Mouse (Mus musculus) midbrain, embryonic 16.5 days (tissue): ENCODE data around the gene Tmtc1. TPM values are rescaled to one million over a fixed set of nuclear protein-coding genes. Genes with fewer than 3 reads are reported as not detected.

Experiments used
- ATAC-seq: fragments of 200-750 bp; cut with Nextera tagmentation; 2 replicates; pipeline ENCODE4 v1.8.0; 2017; ENCODE audit warnings: moderate TSS enrichment
- H3K27ac ChIP-seq: fragments of 300-500 bp; sonication (generic); 2 replicates; pipeline ENCODE4 v1.5.1; 2014; ENCODE audit warnings: mild to moderate bottlenecking, low read length, mixed read lengths
- H3K27me3 ChIP-seq: fragments of 300-500 bp; sonication (generic); 2 replicates; pipeline ENCODE4 v1.6.1; 2014; ENCODE audit warnings: low read depth, low read length, mixed read lengths; ENCODE audit not compliant: control insufficient read depth, insufficient read depth
- H3K36me3 ChIP-seq: fragments of 300-500 bp; sonication (generic); 2 replicates; pipeline ENCODE4 v1.6.1; 2014; ENCODE audit warnings: mild to moderate bottlenecking, low read length, moderate library complexity, mixed read lengths; ENCODE audit not compliant: control insufficient read depth, insufficient read depth
- H3K4me1 ChIP-seq: fragments of 300-500 bp; sonication (generic); 2 replicates; pipeline ENCODE4 v1.6.1; 2014; ENCODE audit warnings: mild to moderate bottlenecking, low read length, mixed read lengths; ENCODE audit not compliant: control insufficient read depth, insufficient read depth
- H3K4me2 ChIP-seq: fragments of 300-500 bp; sonication (generic); 2 replicates; pipeline ENCODE4 v1.6.1; 2014; ENCODE audit warnings: mild to moderate bottlenecking, low read length, mixed read lengths
- H3K4me3 ChIP-seq: fragments of 300-500 bp; sonication (generic); 2 replicates; pipeline ENCODE4 v1.5.1; 2014; ENCODE audit warnings: low read depth, mild to moderate bottlenecking, low read length, moderate library complexity, mixed read lengths
- H3K9ac ChIP-seq: fragments of 300-500 bp; sonication (generic); 2 replicates; pipeline ENCODE4 v1.6.1; 2014; ENCODE audit warnings: low read depth, low read length, mixed read lengths
- H3K9me3 ChIP-seq: fragments of 300-500 bp; sonication (generic); replicated peaks from 2 replicates; pipeline ENCODE4 v1.6.1; 2014; ENCODE audit warnings: mild to moderate bottlenecking, low read length, mixed read lengths; ENCODE audit not compliant: control insufficient read depth, poor library complexity, severe bottlenecking
- WGBS: fragments of 180-500 bp; shearing (Covaris S2); extraction: QIAGEN DNeasy Blood & Tissue Kit; methylation state at CpG from one replicate; pipeline ENCODE4 v1.1.7; 2014; 5-methylcytosine and 5-hydroxymethylcytosine counted together
- polyA plus RNA-seq: library from polyadenylated mRNA; unstranded; fragments of >200 nt; fragmentation: Nextera tagmentation; extraction: Ambion mirVana; gene quantifications from 2 replicates; pipeline ENCODE4 v1.2.1, GENCODE M21; 2015

The Tmtc1 gene
- polyA plus RNA-seq, 1 experiment from 2014 or later, result 2.9 TPM

DNA sequence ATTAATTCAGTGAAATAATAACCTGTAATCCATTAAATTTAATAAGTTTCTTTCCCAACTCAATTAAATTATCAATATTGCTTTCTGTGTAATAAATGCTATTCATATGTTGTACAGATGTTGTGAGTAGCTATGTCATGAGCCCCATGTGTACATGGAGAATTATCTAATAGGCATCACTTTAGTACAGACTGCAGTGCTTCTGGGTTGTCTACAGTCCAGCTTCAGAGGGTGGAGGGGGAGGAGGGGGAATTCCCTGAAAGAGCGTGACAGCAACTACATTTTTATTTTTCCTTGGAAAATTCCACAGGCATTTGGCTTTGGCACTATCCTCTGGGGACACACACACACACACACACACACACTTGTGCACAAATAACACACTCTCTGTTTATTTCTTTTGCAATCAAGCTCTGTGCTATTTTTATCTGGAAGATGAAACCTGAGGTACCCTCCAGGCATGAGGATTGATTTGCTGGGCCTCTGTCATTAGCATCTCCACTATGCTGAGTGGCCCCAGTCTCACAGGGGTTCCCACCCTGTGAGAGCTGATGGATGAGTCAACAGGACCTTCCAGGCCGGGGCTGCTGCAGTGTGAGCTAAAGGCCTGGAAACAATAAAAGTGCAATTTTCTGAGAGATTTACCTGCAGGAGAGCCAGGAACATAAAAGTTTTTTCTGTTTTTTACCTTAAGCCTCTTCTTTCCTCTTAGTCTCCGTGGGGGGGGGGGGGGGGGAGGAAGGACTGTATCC lies 23.2 kb upstream of the Tmtc1 start:
- Histone ChIP-seq H3K27ac (no peak overlapping the region), H3K4me3 (no peak overlapping the region), H3K36me3 (no peaks in the 10 kb centered on the region), H3K4me1 (no peaks in the 10 kb centered on the region), H3K4me2 (no peak overlapping the region), H3K9ac (no peak overlapping the region), H3K9me3 (no peaks in the 10 kb centered on the region), H3K27me3 (no peaks in the 10 kb centered on the region)
- 38% methylated on average over 2 of the region's 3 CpGs for WGBS
- ATAC-seq, result no peak

DNA sequence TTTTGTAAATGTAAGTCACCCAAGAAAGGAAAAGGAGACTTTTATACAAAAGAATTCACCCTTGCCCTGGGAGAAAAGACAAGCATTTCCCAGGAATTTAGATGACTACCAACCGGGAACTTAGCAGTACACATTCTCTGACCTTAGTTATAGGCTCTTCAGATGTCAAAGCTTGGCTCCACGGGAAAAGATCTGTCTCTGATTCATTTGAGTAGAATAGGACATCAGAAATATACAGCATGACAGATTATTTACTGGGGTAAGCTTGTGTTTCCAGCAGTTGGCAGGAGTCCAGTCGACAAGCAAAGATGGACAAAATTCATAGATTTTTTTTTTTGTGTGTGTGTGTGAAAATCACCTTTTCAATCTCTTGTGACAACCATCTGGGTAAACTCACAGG lies 15.4 kb upstream of the Tmtc1 start:
- WGBS, result 71% methylated on average over 3 of the region's 3 CpGs
- no peak overlapping the region for H3K27ac ChIP-seq

DNA sequence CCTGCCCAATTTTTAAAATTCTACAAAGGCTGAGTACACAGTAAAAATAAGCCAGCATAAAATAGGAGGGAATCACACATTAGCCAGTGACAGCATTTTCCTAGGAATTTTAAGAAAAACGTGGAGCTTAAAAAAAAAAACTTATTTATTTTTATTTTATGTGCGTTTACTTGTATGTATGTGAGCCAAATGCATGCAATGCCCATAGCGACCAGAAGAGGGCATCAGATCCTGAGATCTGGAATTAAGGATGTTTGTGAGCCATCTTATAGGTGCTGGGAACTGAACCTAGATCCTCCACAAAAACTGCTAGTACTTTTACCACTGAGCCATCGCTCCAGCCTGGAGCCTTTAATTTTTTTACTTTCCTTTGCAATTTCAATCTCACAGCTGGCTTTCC lies 11.3 kb upstream of the Tmtc1 start:
- 72% methylated on average over 4 of the region's 4 CpGs for WGBS

More for the DNA sequence above, 15.4 kb upstream of the Tmtc1 start:
- Histone ChIP-seq H3K4me1 (no peaks in the 10 kb centered on the region), H3K9me3 (peaks cover 4% of the 10 kb centered on the region; the same call in 1 of the 2 replicates), H3K4me2 (no peak overlapping the region), H3K4me3 (no peak overlapping the region), H3K9ac (no peak overlapping the region), H3K27me3 (no peaks in the 10 kb centered on the region), H3K36me3 (no peaks in the 10 kb centered on the region)
- no peak for ATAC-seq

DNA sequence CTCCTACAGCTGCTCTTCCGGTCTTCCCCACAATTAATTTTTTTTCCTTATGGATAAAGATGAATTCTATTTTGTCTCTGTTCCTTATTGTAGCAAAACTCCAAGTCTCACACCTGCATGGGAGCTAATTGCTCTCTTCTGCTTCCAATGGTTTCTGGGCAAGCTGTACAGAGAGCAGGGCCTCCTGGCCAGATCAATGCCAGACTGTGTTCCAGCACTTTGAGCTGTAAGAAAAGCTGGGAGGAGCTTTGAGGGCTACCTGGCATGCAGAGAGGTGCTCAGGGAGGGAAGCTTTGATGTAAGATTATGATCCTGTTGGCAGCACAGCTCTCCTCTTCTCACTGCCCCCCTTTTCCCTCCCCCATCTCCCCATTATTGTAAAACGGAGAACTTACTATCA lies 10.6 kb upstream of the Tmtc1 start:
- no peak overlapping the region for H3K9ac ChIP-seq
- ATAC-seq, result 0 out of 2 replicates have a peak, but pooled peaks have one; percentile 48
- no peak overlapping the region for H3K4me2 ChIP-seq
- H3K9me3 ChIP-seq, result peaks cover 4% of the 10 kb centered on the region; the same call in 1 of the 2 replicates
- H3K4me3 ChIP-seq, result no peak overlapping the region
- no peaks in the 10 kb centered on the region for H3K36me3 ChIP-seq
- H3K27ac ChIP-seq, result no peak overlapping the region
- no peaks in the 10 kb centered on the region for H3K27me3 ChIP-seq
- WGBS, result 67% methylated on average over 2 of the region's 2 CpGs
- H3K4me1 ChIP-seq, result no peaks in the 10 kb centered on the region

More for the DNA sequence above, 11.3 kb upstream of the Tmtc1 start:
- Histone ChIP-seq H3K4me2 (no peak overlapping the region), H3K4me1 (no peaks in the 10 kb centered on the region), H3K9me3 (peaks cover 4% of the 10 kb centered on the region; the same call in 1 of the 2 replicates), H3K9ac (no peak overlapping the region), H3K36me3 (no peaks in the 10 kb centered on the region), H3K4me3 (no peak overlapping the region), H3K27ac (no peak overlapping the region), H3K27me3 (no peaks in the 10 kb centered on the region)
- ATAC-seq, result no peak

DNA sequence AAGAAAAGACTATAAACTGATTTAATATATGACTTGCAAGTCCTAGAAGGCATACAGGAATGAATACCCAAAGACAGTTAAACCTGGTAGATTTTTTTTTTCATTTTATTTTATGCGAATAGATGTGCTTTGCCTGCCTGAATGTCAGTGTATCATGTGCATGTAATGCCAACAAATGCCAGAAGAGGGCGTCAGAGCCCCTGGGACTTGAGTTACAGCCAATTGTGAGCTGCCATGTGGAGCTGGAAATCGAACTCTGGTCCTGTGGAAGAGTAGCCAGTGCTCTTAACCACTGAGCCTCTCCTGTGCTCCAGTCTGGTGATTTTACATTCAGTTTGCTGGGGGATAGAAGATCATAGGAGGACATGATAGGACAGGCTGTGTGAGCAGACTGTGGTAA lies 4.0 kb upstream of the Tmtc1 start:
- ATAC-seq, result no peak
- Histone ChIP-seq H3K4me1 (peaks cover 2% of the 10 kb centered on the region; the same call in 1 of the 2 replicates), H3K4me3 (no peak overlapping the region), H3K27ac (no peak overlapping the region), H3K9ac (no peak overlapping the region), H3K4me2 (no peak overlapping the region), H3K9me3 (no peaks in the 10 kb centered on the region), H3K27me3 (no peaks in the 10 kb centered on the region), H3K36me3 (no peaks in the 10 kb centered on the region)
- 71% methylated on average over 3 of the region's 3 CpGs for WGBS

DNA sequence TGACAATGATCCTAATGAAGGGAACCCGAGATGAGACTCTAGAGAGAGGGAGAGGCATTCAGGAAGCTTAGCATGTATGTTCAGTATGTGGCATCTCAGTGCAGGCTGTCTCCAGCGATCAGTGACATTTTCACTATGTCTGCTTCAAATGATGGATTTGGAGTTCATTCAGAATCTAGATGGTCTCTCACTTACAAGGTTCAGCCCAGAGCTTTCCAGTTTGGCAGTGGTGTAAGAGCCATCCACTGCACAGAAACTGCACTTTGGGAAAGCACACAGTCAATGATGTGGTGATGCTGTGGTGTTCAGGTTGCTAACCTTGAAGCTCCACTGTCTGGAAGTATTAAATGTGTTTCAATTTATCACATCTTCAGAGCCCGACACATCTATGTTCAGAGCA lies 1.9 kb upstream of the Tmtc1 start:
- Histone ChIP-seq H3K4me1 (peaks cover 16% of the 10 kb centered on the region), H3K4me2 (no peak overlapping the region), H3K27me3 (no peaks in the 10 kb centered on the region), H3K9me3 (no peaks in the 10 kb centered on the region), H3K4me3 (no peak overlapping the region), H3K27ac (no peak overlapping the region), H3K36me3 (no peaks in the 10 kb centered on the region), H3K9ac (no peak overlapping the region)
- no peak for ATAC-seq
- WGBS, result 69% methylated on average over 3 of the region's 3 CpGs

GRCm38 (mm10) chr6:148444796-148445195 lies 607 bp upstream of the Tmtc1 start:
- peak overlapping the region; percentile 78 for H3K4me3 ChIP-seq
- H3K4me2 ChIP-seq, result peak overlapping the region; percentile 72
- peaks cover 16% of the 10 kb centered on the region for H3K4me1 ChIP-seq
- no peaks in the 10 kb centered on the region for H3K27me3 ChIP-seq
- WGBS, result 3% methylated on average over 9 of the region's 9 CpGs
- peak overlapping the region; percentile 86 for H3K9ac ChIP-seq
- no peaks in the 10 kb centered on the region for H3K36me3 ChIP-seq
- peak overlapping the region; percentile 76; the same call in 1 of the 2 replicates for H3K27ac ChIP-seq
- ATAC-seq, result no peak
- H3K9me3 ChIP-seq, result no peaks in the 10 kb centered on the region

DNA sequence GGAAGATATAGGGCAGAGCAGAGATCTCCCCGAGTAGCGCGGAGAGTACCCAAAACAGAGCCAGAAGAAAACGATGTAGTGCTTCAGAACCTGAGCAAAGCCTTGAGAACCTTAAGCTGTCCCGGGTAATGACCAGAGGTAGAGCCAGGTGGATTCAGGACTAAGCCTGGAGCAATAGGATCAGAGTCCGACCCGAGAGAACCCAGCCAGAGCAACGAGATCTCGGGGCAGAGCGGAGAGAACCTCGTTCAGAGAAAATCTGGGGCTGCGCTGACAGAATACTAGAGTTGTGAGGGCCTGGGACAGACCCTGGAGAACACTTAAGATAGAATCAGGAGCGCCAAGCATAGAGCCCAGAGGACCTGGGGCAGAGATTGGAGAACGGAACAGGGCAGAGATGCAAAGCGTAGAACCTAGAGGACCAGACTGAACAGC lies 881 bp downstream of the Tmtc1 start:
- H3K27ac ChIP-seq, result peak overlapping the region; percentile 76; the same call in 1 of the 2 replicates
- 0 out of 2 replicates have a peak, but pooled peaks have one; percentile 4 for ATAC-seq
- H3K9ac ChIP-seq, result peak overlapping the region; percentile 86

DNA sequence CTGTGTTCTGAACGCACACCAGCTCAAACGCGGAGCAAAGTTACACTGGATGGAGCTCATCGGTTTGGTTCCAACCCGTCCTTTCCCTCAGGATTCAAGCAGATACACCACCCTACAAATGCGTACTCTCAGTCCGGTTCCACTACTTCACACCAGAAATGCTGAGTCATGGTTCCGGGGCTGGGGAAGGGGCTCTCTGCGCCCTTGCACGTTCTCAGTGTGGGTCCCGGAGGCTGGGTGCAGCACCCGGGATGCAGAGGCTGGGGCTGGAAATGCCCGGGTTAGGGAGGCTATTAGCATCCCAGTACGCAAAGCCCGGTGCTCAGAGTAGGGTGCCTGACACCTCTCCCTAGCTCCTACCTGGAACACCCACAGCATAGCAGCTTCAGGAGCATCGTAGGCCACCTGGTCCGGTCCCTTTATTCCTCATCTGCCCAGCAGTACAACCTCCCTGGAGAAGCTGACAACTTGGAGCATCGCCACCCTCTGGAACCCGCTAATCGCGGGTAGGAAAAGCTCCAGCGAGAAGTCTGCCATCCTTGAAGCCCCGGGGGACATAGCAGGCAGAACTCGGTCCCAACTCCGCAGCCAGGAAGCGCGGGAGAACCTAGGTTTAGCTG lies 1.4 kb downstream of the Tmtc1 start:
- H3K27ac ChIP-seq, result no peak overlapping the region
- H3K36me3 ChIP-seq, result no peaks in the 10 kb centered on the region
- ATAC-seq, result peak; percentile 20
- peak overlapping the region; percentile 72 for H3K4me2 ChIP-seq
- H3K4me3 ChIP-seq, result peak overlapping the region; percentile 78
- H3K27me3 ChIP-seq, result no peaks in the 10 kb centered on the region
- H3K4me1 ChIP-seq, result peaks cover 16% of the 10 kb centered on the region
- no peaks in the 10 kb centered on the region for H3K9me3 ChIP-seq
- under 1% methylated on average over 27 of the region's 27 CpGs for WGBS
- peak overlapping the region; percentile 86 for H3K9ac ChIP-seq

More for the DNA sequence above, 881 bp downstream of the Tmtc1 start:
- Histone ChIP-seq H3K4me3 (peak overlapping the region; percentile 78), H3K9me3 (no peaks in the 10 kb centered on the region), H3K36me3 (no peaks in the 10 kb centered on the region), H3K4me1 (peaks cover 16% of the 10 kb centered on the region), H3K27me3 (no peaks in the 10 kb centered on the region), H3K4me2 (peak overlapping the region; percentile 72)
- WGBS, result 4% methylated on average over 15 of the region's 15 CpGs
